Mouse (Mus musculus) layer of hippocampus, postnatal 36 days (tissue): ENCODE measurements around the gene Aldh3b3. TPM values are rescaled to one million over a fixed set of nuclear protein-coding genes. Genes with fewer than 3 reads are reported as not detected.

ENCODE experiments used
- DNase-seq, 2 experiments: peaks; one replicate each; pipeline ENCODE4 v3.0.0; 2022
- total RNA-seq, 2 experiments: library from RNA; stranded (reverse); gene quantifications; 2 replicates each; pipeline ENCODE4 v1.2.3; 2021

Gene Aldh3b3
- total RNA-seq, 2 experiments from 2014 or later = not detected

- DNase-seq = no peak
These were observed 45.2 kb downstream of the Aldh3b3 start for GRCm38 (mm10) chr19:4003641-4004040.

DNA sequence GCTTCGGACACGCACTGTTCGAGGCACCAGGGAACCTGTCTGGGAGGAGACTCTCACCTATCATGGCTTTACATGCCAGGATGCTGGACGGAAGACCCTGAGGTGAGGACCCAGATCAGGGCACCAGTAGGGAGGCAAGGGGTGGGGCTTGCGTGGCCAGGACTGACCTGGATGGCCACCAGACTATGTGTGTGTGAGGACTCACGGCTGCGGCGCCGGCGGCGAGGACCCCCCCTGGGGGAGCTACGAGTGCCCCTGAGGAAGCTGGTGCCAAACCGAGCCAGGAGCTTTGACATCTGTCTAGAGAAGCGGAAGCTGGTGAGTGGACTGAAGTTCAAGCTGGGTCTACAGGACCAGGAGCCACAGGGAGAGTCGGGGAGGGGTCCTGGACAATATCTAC, 45.9 kb downstream of the Aldh3b3 start:
- DNase-seq = no peak

- no peak for DNase-seq
These were observed 46.6 kb downstream of the Aldh3b3 start for GRCm38 (mm10) chr19:4005091-4005490.

DNA sequence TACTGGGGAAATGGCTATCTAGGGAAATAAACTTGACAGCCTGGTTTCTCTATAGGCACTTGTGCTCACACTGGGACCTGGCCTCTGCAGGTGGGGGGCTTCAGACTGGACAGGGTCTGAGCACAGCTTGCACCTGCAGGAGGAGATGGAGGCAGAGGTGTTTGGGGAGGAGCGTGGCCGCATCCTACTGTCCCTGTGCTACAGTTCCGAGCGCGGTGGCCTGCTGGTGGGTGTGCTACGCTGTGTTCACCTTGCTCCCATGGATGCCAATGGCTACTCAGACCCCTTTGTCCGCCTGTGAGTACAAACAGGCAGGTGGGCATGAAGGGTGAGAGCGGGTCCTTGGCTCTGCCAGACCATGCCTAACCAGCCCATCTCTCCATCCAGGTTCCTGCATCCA, 47.5 kb downstream of the Aldh3b3 start:
- no peak for DNase-seq

DNA sequence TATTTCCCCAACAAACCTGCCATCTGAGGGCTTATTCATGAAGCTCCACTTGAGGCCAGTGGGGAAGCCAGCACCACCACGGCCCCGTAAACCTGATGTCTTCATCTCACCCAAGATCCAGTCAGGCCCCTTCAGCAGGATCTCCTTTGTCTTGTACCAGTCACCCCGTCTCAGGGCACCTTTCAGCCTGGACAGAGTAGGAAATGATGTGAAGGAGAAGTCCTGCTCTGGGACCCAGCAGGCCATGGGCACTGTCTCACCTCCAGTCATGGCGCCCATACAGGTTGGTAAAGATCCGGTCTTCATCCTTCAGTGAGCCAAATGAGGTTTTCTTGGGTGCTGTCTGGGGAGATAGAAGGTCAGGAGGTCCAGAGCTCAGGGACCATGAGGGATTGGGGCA, 52.6 kb downstream of the Aldh3b3 start:
- no peak for DNase-seq

DNA sequence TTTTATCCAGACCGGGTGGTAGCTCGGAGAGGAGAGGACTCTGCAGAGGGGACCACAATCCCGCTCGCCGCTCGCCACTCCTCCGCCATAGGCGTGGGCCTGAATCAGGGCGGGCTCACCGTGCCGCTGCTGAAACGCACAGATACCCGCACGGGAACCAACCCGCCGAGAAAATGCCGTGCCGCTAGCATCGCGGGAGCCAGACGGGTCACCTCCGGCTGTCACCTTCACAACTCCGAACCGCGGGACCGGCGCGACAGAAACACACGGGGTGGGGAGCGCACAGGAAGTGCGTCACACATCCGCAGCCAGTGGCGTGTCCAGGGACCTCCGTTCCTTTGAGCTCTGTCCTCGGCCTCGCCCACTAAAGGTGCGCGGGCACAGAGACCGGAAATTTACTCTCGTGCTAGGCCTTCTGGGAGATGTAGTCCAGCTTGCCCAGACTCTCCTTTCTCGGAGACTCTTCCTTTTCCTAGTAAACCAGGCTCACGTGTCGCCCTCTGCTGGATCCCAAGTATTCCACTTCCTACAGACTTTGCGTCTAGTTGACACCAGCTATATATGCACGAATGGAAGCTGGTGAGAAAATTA, 54.1 kb downstream of the Aldh3b3 start, which contains the start of gene Ndufv1:
Gene Ndufv1, minus strand, starts transcription at position 375 of the 591 bp plus-strand sequence.
- peak; percentile 96 to 98 for DNase-seq

DNA sequence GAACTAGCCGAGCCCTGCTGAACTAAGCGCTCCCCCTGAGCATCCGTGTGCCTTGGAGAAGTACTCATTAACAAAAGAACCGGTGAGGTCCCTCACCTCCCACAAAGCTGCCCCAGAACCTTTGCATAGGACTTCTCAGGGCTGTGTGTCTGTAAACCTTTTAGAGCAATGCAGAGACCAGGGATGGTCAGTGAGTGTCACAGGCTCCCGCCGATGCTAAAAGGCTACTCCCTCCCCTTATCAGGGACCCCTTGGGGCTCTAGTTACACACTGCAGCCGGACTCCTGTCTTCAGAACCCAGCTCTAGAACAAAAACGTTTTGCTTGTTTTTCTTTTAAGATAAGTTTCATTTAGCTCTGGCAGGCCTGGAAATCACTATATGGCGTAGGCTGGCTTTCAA, 54.6 kb downstream of the Aldh3b3 start:
- DNase-seq = no peak

- DNase-seq = no peak
These were observed 56.4 kb downstream of the Aldh3b3 start for GRCm38 (mm10) chr19:4014802-4015201.

- DNase-seq = no peak
These were observed 57.2 kb downstream of the Aldh3b3 start for GRCm38 (mm10) chr19:4015635-4016034.

DNA sequence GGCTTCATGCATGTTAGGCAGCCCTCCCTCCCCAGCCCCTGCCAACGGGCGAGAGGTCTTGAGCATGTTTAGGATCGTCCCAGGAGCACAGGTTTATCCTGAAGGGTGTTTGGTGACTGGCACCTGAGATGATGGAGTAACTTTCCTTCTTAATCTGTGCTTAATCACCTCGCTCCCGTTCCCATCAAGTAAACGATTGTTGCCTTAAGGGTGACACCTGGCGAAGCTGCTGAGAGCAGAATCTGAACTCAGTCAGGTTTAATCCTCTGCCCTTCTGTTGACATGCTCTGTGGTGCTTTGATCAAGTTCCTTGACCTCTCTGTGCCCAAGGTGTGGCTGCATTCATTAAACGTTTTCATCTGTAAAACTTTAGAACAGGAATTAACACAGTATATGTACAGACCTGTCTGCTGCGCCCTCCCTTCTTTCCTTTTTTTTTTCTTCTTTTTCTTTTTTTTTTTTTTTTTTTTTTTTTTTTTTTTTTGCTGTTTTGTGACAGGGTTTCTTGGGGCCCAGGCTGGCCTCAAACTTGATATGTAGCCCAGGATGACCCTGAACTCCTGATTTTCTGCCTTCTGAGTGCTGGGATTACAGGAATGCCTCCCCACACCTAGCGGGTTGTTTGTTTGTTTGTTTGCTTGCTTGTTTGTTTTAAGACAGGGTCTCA, 59.6 kb downstream of the Aldh3b3 start:
- no peak for DNase-seq

DNA sequence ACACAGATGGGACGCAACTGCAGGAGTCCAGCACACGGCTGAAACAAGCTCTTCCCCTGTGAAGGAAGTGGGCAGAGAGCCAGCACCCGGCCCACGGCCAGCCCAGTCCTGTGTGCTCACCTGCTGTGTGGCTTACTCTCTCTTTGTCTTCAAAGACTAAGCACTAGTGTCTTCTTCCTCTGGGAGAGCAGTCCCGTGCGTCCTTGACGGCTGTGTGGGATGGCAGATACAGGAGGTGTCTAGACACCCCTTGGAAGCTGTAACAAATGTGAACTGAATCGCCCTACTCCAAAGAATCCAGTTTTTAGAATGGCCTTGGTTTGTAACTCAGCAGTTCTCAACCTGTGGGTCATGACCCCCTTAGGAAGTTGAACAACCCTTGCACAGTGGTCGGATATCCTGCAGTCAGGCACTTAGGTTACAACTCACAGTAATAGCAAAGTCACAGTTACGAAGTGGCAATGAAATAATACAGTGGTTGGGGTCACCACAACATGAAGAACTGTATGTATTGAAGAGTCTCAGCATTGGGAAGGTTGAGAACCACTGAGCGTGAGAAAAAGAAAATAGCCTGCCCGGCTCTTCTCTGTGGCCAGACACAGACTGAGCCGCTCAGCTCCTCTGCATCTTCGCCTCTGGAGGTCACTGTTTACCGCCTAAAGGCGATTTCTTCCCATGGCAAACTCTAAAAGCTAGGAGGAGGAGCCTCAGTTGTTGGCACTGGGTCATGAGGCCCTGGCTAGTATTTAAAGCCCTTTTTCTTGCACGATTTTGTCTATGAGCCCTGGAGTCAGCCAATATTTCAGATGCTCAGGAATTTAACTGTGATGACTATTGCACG, 60.5 kb downstream of the Aldh3b3 start:
- DNase-seq = peak; percentile 71 to 77

Other genes starting within 250 kb of the Aldh3b3 start
- 10 to 100 TPM; 56.6 to 60.1 TPM for gene Kmt5b, start 191.2 kb upstream of the Aldh3b3 start, total RNA-seq
- gene Chka, start 106.9 kb upstream of the Aldh3b3 start, total RNA-seq = 100 to 1,000 TPM; 106 to 122 TPM
- 10 to 100 TPM; 20.2 to 22.4 TPM for gene Tcirg1, start 51.5 kb upstream of the Aldh3b3 start, total RNA-seq
- gene Ndufs8, start 45.9 kb upstream of the Aldh3b3 start, total RNA-seq = 100 to 1,000 TPM; 133 to 144 TPM
- gene Aldh3b1, start 28.8 kb upstream of the Aldh3b3 start, total RNA-seq = 1 to 10 TPM; 2.8 to 3.0 TPM
- 10 to 100 TPM; 14.2 to 14.5 TPM for gene Unc93b1, start 23.5 kb upstream of the Aldh3b3 start, total RNA-seq
- under 1 TPM; 0.72 to 0.86 TPM for gene Aldh3b2, start 13.7 kb downstream of the Aldh3b3 start, total RNA-seq
- gene Acy3, start 27.9 kb downstream of the Aldh3b3 start, total RNA-seq = 1 to 10 TPM; 1.4 TPM
- not detected for gene Tbx10, start 34.1 kb downstream of the Aldh3b3 start, total RNA-seq
- gene Nudt8, start 41.9 kb downstream of the Aldh3b3 start, total RNA-seq = 10 to 100 TPM in 1 of 2 experiments, 1 to 10 TPM in 1; 8.2 to 11.1 TPM
- 1 to 10 TPM; 1.4 to 2.1 TPM for gene Gm49405, start 42.0 kb downstream of the Aldh3b3 start, total RNA-seq
- gene Doc2g, start 44.7 kb downstream of the Aldh3b3 start, total RNA-seq = 1 to 10 TPM; 4.2 to 4.4 TPM
- gene Ndufv1, start 54.2 kb downstream of the Aldh3b3 start, total RNA-seq = 100 to 1,000 TPM; 238 to 250 TPM
- 100 to 1,000 TPM; 377 to 393 TPM for gene Gstp1, start 79.3 kb downstream of the Aldh3b3 start, total RNA-seq
- gene Gstp2, start 87.4 kb downstream of the Aldh3b3 start, total RNA-seq = 10 to 100 TPM; 36.3 to 43.5 TPM
- not detected for gene Gstp3, start 100.9 kb downstream of the Aldh3b3 start, total RNA-seq
- not detected for gene Cabp2, start 122.9 kb downstream of the Aldh3b3 start, total RNA-seq
- gene Cdk2ap2, start 138.5 kb downstream of the Aldh3b3 start, total RNA-seq = 10 to 100 TPM; 29.7 to 46.0 TPM
- gene Pitpnm1, start 141.4 kb downstream of the Aldh3b3 start, total RNA-seq = 100 to 1,000 TPM; 169 to 174 TPM
- 100 to 1,000 TPM; 108 to 128 TPM for gene Aip, start 167.2 kb downstream of the Aldh3b3 start, total RNA-seq
- gene Gpr152, start 181.1 kb downstream of the Aldh3b3 start, total RNA-seq = under 1 TPM; 0.10 TPM
- gene Cabp4, start 185.4 kb downstream of the Aldh3b3 start, total RNA-seq = under 1 TPM; 0.17 to 0.28 TPM
- 10 to 100 TPM; 83.8 to 90.0 TPM for gene Coro1b, start 190.0 kb downstream of the Aldh3b3 start, total RNA-seq
- gene Ptprcap, start 195.0 kb downstream of the Aldh3b3 start, total RNA-seq = 1 to 10 TPM; 1.6 to 3.8 TPM
- 10 to 100 TPM; 34.5 to 45.1 TPM for gene Rps6kb2, start 204.7 kb downstream of the Aldh3b3 start, total RNA-seq
- gene Carns1, start 216.8 kb downstream of the Aldh3b3 start, total RNA-seq = 1 to 10 TPM; 7.1 to 9.9 TPM
- 1 to 10 TPM in 1 of 2 experiments, under 1 TPM in 1; 0.56 to 1.3 TPM for gene Tbc1d10c, start 232.6 kb downstream of the Aldh3b3 start, total RNA-seq
- 100 to 1,000 TPM; 255 to 265 TPM for gene Ppp1ca, start 233.4 kb downstream of the Aldh3b3 start, total RNA-seq
- gene Rad9a, start 243.0 kb downstream of the Aldh3b3 start, total RNA-seq = 1 to 10 TPM; 5.5 to 7.1 TPM